Mouse (Mus musculus): ENCODE results near the gene Cdc42bpb.

- no peak for TF ChIP-seq CTCF (IDR thresholded peaks at IDR 0.05; ENCODE audit: borderline replicate concordance, extremely low read depth, insufficient read depth, insufficient read length)
- TF ChIP-seq POLR2A (IDR thresholded peaks at IDR 0.05; ENCODE audit: borderline replicate concordance, extremely low read depth, insufficient read depth, insufficient read length, poor library complexity, severe bottlenecking): no peak
Measured at GRCm38 (mm10) chr12:111321832-111322231, 55.7 kb downstream of the Cdc42bpb start.

Data from brain, embryonic 14.5 days (tissue).